Mouse (Mus musculus) neural tube, embryonic 13.5 days (tissue): ENCODE measurements around the gene Stra8. TPM values are rescaled to one million over a fixed set of nuclear protein-coding genes. Genes with fewer than 3 reads are reported as not detected.
A peak's percentile ranks its signal among the peaks of the same experiment; 100 is the strongest.

ENCODE experiments used
- ATAC-seq: fragments of 200-750 bp; cut with Nextera tagmentation; 2 replicates; pipeline ENCODE4 v1.8.0; 2017; ENCODE audit warnings: low read depth, mild to moderate bottlenecking, moderate TSS enrichment, moderate library complexity
- H3K27ac ChIP-seq: fragments of 300-500 bp; sonication (generic); replicated peaks from 2 replicates; pipeline ENCODE4 v1.5.1; 2015; ENCODE audit warnings: moderate library complexity, mild to moderate bottlenecking, inconsistent platforms
- H3K27me3 ChIP-seq: fragments of 300-500 bp; sonication (generic); 2 replicates; pipeline ENCODE4 v1.6.1; 2015; ENCODE audit warnings: mild to moderate bottlenecking, inconsistent platforms
- H3K36me3 ChIP-seq: fragments of 300-500 bp; sonication (generic); 2 replicates; pipeline ENCODE4 v1.6.1; 2015; ENCODE audit warnings: mild to moderate bottlenecking, inconsistent platforms
- H3K4me1 ChIP-seq: fragments of 300-500 bp; sonication (generic); replicated peaks from 2 replicates; pipeline ENCODE4 v1.6.1; 2015; ENCODE audit warnings: inconsistent platforms
- H3K4me2 ChIP-seq: fragments of 300-500 bp; sonication (generic); 2 replicates; pipeline ENCODE4 v1.6.1; 2015; ENCODE audit warnings: inconsistent platforms, mild to moderate bottlenecking, moderate library complexity
- H3K4me3 ChIP-seq: fragments of 300-500 bp; sonication (generic); 2 replicates; pipeline ENCODE4 v1.5.1; 2015; ENCODE audit warnings: mild to moderate bottlenecking, inconsistent platforms
- H3K9ac ChIP-seq: fragments of 300-500 bp; sonication (generic); 2 replicates; pipeline ENCODE4 v1.6.1; 2015; ENCODE audit warnings: moderate library complexity, mild to moderate bottlenecking, inconsistent platforms
- H3K9me3 ChIP-seq: fragments of 300-500 bp; sonication (generic); 2 replicates; pipeline ENCODE4 v1.6.1; 2016; ENCODE audit warnings: inconsistent platforms
- WGBS: fragments of 180-500 bp; shearing (Covaris S2); methylation state at CpG from one replicate; pipeline ENCODE4 v1.1.7; 2015; 5-methylcytosine and 5-hydroxymethylcytosine counted together
- polyA plus RNA-seq: library from polyadenylated mRNA; unstranded; fragments of >200 nt; fragmentation: Nextera tagmentation; extraction: Ambion mirVana; gene quantifications from 2 replicates; pipeline ENCODE4 v1.2.1, GENCODE M21; 2015

The Stra8 gene
- polyA plus RNA-seq, 1 experiment from 2014 or later: not detected

- Histone ChIP-seq H3K4me2 (no peak overlapping the region), H3K27ac (no peak overlapping the region), H3K9me3 (no peaks in the 10 kb centered on the region), H3K36me3 (no peaks in the 10 kb centered on the region), H3K27me3 (no peaks in the 10 kb centered on the region), H3K9ac (no peak overlapping the region), H3K4me3 (no peak overlapping the region), H3K4me1 (no peaks in the 10 kb centered on the region)
- ATAC-seq: peak; percentile 43; the same call in 1 of the 2 replicates
- WGBS: 47% methylated on average over 4 of the region's 4 CpGs
These were observed 7.2 kb downstream of the Stra8 start for GRCm38 (mm10) chr6:34927156-34927555.

GRCm38 (mm10) chr6:34927594-34927993 is 7.6 kb downstream of the Stra8 start:
- WGBS: 89% methylated on average over 8 of the region's 8 CpGs
- ATAC-seq: no peak
- H3K4me1 ChIP-seq: no peaks in the 10 kb centered on the region

GRCm38 (mm10) chr6:34932633-34933032 is 12.7 kb downstream of the Stra8 start:
- no peak for ATAC-seq
- 90% methylated on average over 1 of the region's 1 CpGs for WGBS
- no peaks in the 10 kb centered on the region for H3K4me1 ChIP-seq

More at GRCm38 (mm10) chr6:34927594-34927993, 7.6 kb downstream of the Stra8 start:
- H3K4me3 ChIP-seq: no peak overlapping the region
- no peak overlapping the region for H3K27ac ChIP-seq
- H3K27me3 ChIP-seq: no peaks in the 10 kb centered on the region
- H3K9ac ChIP-seq: no peak overlapping the region
- no peak overlapping the region for H3K4me2 ChIP-seq
- H3K36me3 ChIP-seq: no peaks in the 10 kb centered on the region
- no peaks in the 10 kb centered on the region for H3K9me3 ChIP-seq

GRCm38 (mm10) chr6:34936743-34937142 is 16.8 kb downstream of the Stra8 start:
- H3K36me3 ChIP-seq: no peaks in the 10 kb centered on the region
- H3K9ac ChIP-seq: no peak overlapping the region
- WGBS: 71% methylated on average over 5 of the region's 5 CpGs
- H3K4me1 ChIP-seq: no peaks in the 10 kb centered on the region
- ATAC-seq: no peak
- no peak overlapping the region for H3K4me2 ChIP-seq
- H3K9me3 ChIP-seq: no peaks in the 10 kb centered on the region
- no peak overlapping the region for H3K4me3 ChIP-seq
- no peak overlapping the region for H3K27ac ChIP-seq
- H3K27me3 ChIP-seq: no peaks in the 10 kb centered on the region

More at GRCm38 (mm10) chr6:34932633-34933032, 12.7 kb downstream of the Stra8 start:
- Histone ChIP-seq H3K4me3 (no peak overlapping the region), H3K4me2 (no peak overlapping the region), H3K27me3 (no peaks in the 10 kb centered on the region), H3K27ac (no peak overlapping the region), H3K9ac (no peak overlapping the region), H3K36me3 (no peaks in the 10 kb centered on the region), H3K9me3 (no peaks in the 10 kb centered on the region)

- Histone ChIP-seq H3K4me1 (no peaks in the 10 kb centered on the region), H3K27me3 (no peaks in the 10 kb centered on the region), H3K27ac (no peak overlapping the region), H3K4me3 (no peak overlapping the region), H3K4me2 (no peak overlapping the region), H3K9ac (no peak overlapping the region), H3K36me3 (no peaks in the 10 kb centered on the region), H3K9me3 (no peaks in the 10 kb centered on the region)
- 71% methylated on average over 7 of the region's 7 CpGs for WGBS
- no peak for ATAC-seq
These were observed 18.4 kb downstream of the Stra8 start for GRCm38 (mm10) chr6:34938280-34938928.

GRCm38 (mm10) chr6:34938929-34939325 is 19.0 kb downstream of the Stra8 start:
- Histone ChIP-seq H3K9ac (no peak overlapping the region), H3K27me3 (no peaks in the 10 kb centered on the region), H3K4me2 (no peak overlapping the region), H3K4me1 (no peaks in the 10 kb centered on the region), H3K27ac (no peak overlapping the region), H3K36me3 (no peaks in the 10 kb centered on the region), H3K9me3 (no peaks in the 10 kb centered on the region), H3K4me3 (no peak overlapping the region)
- ATAC-seq: no peak
- WGBS: 56% methylated on average over 4 of the region's 4 CpGs

- H3K27me3 ChIP-seq: no peaks in the 10 kb centered on the region
- H3K9me3 ChIP-seq: no peaks in the 10 kb centered on the region
- H3K4me1 ChIP-seq: no peaks in the 10 kb centered on the region
- no peak overlapping the region for H3K4me3 ChIP-seq
- H3K27ac ChIP-seq: no peak overlapping the region
- ATAC-seq: no peak
- H3K36me3 ChIP-seq: no peaks in the 10 kb centered on the region
- WGBS: 90% methylated on average over 8 of the region's 8 CpGs
- H3K4me2 ChIP-seq: no peak overlapping the region
- no peak overlapping the region for H3K9ac ChIP-seq
These were observed 19.5 kb downstream of the Stra8 start for GRCm38 (mm10) chr6:34939451-34939850.

GRCm38 (mm10) chr6:34941496-34941895 is 21.5 kb downstream of the Stra8 start:
- no peak for ATAC-seq
- no peaks in the 10 kb centered on the region for H3K27me3 ChIP-seq
- WGBS: 77% methylated on average over 2 of the region's 2 CpGs

GRCm38 (mm10) chr6:34942446-34942845 is 22.5 kb downstream of the Stra8 start:
- ATAC-seq: no peak
- 90% methylated on average over 9 of the region's 9 CpGs for WGBS
- Histone ChIP-seq H3K4me2 (no peak overlapping the region), H3K27ac (no peak overlapping the region), H3K9me3 (no peaks in the 10 kb centered on the region), H3K27me3 (no peaks in the 10 kb centered on the region), H3K4me1 (no peaks in the 10 kb centered on the region), H3K36me3 (no peaks in the 10 kb centered on the region), H3K4me3 (no peak overlapping the region), H3K9ac (no peak overlapping the region)

More at GRCm38 (mm10) chr6:34941496-34941895, 21.5 kb downstream of the Stra8 start:
- H3K4me2 ChIP-seq: no peak overlapping the region
- H3K36me3 ChIP-seq: no peaks in the 10 kb centered on the region
- H3K4me3 ChIP-seq: no peak overlapping the region
- H3K4me1 ChIP-seq: no peaks in the 10 kb centered on the region
- H3K27ac ChIP-seq: no peak overlapping the region
- H3K9ac ChIP-seq: no peak overlapping the region
- H3K9me3 ChIP-seq: no peaks in the 10 kb centered on the region

- H3K4me3 ChIP-seq: no peak overlapping the region
- 83% methylated on average over 5 of the region's 5 CpGs for WGBS
- no peak overlapping the region for H3K9ac ChIP-seq
- no peak for ATAC-seq
- H3K27me3 ChIP-seq: no peaks in the 10 kb centered on the region
- no peaks in the 10 kb centered on the region for H3K36me3 ChIP-seq
- no peak overlapping the region for H3K27ac ChIP-seq
- peaks cover 2% of the 10 kb centered on the region; the same call in 1 of the 2 replicates for H3K4me1 ChIP-seq
- no peaks in the 10 kb centered on the region for H3K9me3 ChIP-seq
- H3K4me2 ChIP-seq: no peak overlapping the region
These were observed 23.5 kb downstream of the Stra8 start for GRCm38 (mm10) chr6:34943499-34943898.

GRCm38 (mm10) chr6:34946486-34947079 is 26.6 kb downstream of the Stra8 start:
- no peak for ATAC-seq
- Histone ChIP-seq H3K4me1 (peaks cover 4% of the 10 kb centered on the region; the same call in 1 of the 2 replicates), H3K27ac (no peak overlapping the region), H3K27me3 (no peaks in the 10 kb centered on the region), H3K36me3 (no peaks in the 10 kb centered on the region), H3K4me2 (no peak overlapping the region), H3K4me3 (no peak overlapping the region), H3K9me3 (no peaks in the 10 kb centered on the region), H3K9ac (no peak overlapping the region)
- 91% methylated on average over 1 of the region's 1 CpGs for WGBS

- ATAC-seq: no peak
- H3K9ac ChIP-seq: no peak overlapping the region
- no peaks in the 10 kb centered on the region for H3K36me3 ChIP-seq
- no peaks in the 10 kb centered on the region for H3K27me3 ChIP-seq
- peak overlapping the region; percentile 43 for H3K4me2 ChIP-seq
- WGBS: 25% methylated on average over 11 of the region's 11 CpGs
- H3K4me3 ChIP-seq: peak overlapping the region; percentile 13; the same call in 1 of the 2 replicates
- no peaks in the 10 kb centered on the region for H3K9me3 ChIP-seq
- peaks cover 4% of the 10 kb centered on the region; the same call in 1 of the 2 replicates for H3K4me1 ChIP-seq
- no peak overlapping the region for H3K27ac ChIP-seq
These were observed 28.5 kb downstream of the Stra8 start for GRCm38 (mm10) chr6:34948461-34948860.
